Mouse (Mus musculus): ENCODE results near the gene Arid3a.

DNA sequence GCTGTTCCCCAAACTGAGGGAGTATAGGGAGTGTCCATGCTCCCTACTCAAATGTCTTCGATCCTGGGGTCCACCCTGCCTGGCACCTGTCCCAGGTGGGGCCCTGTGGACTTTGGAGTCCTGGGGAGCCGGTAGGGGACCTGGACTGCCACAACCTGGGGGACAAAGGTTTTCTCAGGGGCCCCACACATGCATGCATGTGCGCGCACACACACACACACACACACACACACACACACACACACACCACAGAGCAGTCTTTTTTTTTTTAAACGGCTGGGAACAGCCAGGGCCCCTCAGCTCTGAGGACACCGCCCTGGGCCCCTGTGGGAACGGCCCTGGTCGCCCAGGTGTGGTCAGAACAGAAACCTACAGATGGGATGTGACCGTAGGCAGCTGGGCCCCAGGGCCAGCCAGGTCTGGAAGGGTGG is 16.6 kb downstream of the Arid3a start:
- TF ChIP-seq POLR2A (IDR thresholded peaks at IDR 0.05; ENCODE audit: insufficient read depth, low read depth, low read length) (no peak), CTCF (IDR thresholded peaks at IDR 0.05) (no peak), EP300 (IDR thresholded peaks at IDR 0.05; ENCODE audit: insufficient read depth, low read depth, low read length) (no peak)
